Mouse (Mus musculus) stomach, embryonic 15.5 days (tissue): ENCODE data around the gene Dlx5. TPM values are rescaled to one million over a fixed set of nuclear protein-coding genes. Genes with fewer than 3 reads are reported as not detected.

Experiments
- ATAC-seq: fragments of 200-750 bp; cut with Nextera tagmentation; 2 replicates; pipeline ENCODE4 v1.8.0; 2017; ENCODE audit warnings: low read depth, moderate number of reproducible peaks, moderate TSS enrichment; ENCODE audit not compliant: insufficient read depth, low FRiP score
- H3K27ac ChIP-seq: fragments of 300-500 bp; sonication (generic); 2 replicates; pipeline ENCODE4 v1.5.1; 2015; ENCODE audit warnings: mild to moderate bottlenecking, inconsistent platforms
- H3K27me3 ChIP-seq: fragments of 300-500 bp; sonication (generic); replicated peaks from 2 replicates; pipeline ENCODE4 v1.6.1; 2015; ENCODE audit warnings: inconsistent platforms
- H3K36me3 ChIP-seq: fragments of 300-500 bp; sonication (generic); 2 replicates; pipeline ENCODE4 v1.6.1; 2015; ENCODE audit warnings: inconsistent platforms
- H3K4me1 ChIP-seq: fragments of 300-500 bp; sonication (generic); 2 replicates; pipeline ENCODE4 v1.6.1; 2015; ENCODE audit warnings: inconsistent platforms
- H3K4me2 ChIP-seq: fragments of 300-500 bp; sonication (generic); 2 replicates; pipeline ENCODE4 v1.6.1; 2015; ENCODE audit warnings: mild to moderate bottlenecking, inconsistent platforms
- H3K4me3 ChIP-seq: fragments of 300-500 bp; sonication (generic); replicated peaks from 2 replicates; pipeline ENCODE4 v1.5.1; 2015; ENCODE audit warnings: inconsistent platforms
- H3K9ac ChIP-seq: fragments of 300-500 bp; sonication (generic); 2 replicates; pipeline ENCODE4 v1.6.1; 2015; ENCODE audit warnings: inconsistent platforms
- H3K9me3 ChIP-seq: fragments of 300-500 bp; sonication (generic); 2 replicates; pipeline ENCODE4 v1.6.1; 2016; ENCODE audit warnings: inconsistent platforms
- WGBS: fragments of 180-500 bp; shearing (Covaris S2); methylation state at CpG from one replicate; pipeline ENCODE4 v1.1.7; 2015; 5-methylcytosine and 5-hydroxymethylcytosine counted together
- polyA plus RNA-seq: library from polyadenylated mRNA; unstranded; fragments of >200 nt; fragmentation: Nextera tagmentation; extraction: Ambion mirVana; gene quantifications from 2 replicates; pipeline ENCODE4 v1.2.1, GENCODE M21; 2015

The Dlx5 gene
- 3.4 and 3.6 TPM in 2 replicates for polyA plus RNA-seq

DNA sequence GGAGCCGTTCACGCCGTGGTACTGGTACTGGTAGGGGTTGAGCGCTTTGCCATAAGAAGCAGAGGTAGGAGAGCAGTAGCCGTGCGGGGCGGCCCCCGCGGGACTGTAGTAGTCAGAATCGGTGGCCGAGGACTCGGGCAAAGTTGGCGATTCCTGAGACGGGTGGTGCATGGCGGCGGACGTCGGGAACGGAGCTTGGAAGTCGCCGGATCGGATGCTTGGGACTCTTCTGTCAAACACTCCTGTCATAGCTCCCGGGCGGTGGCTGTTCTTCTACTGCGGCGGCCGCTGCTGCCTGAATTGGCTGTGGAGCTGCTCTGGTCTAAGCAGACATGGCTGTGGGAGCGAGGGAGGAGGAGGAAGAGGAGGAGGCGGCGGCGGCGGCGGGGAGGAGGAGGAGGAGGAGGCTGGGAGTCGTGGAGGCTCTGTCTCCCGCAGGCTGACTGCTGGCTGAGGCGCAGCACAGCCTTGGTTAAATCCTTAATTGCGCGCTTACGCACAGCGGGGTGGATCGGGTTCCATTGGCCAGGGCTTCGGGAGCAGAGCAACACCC, at the start of gene Dlx5:
Gene Dlx5 (minus strand): TSS at position 448 of the 553 bp plus-strand sequence.
- WGBS: 1% methylated on average over 34 of the region's 42 CpGs
- H3K9ac ChIP-seq: 0 out of 2 replicates have a peak within 1 kb of the TSS, but pooled peaks have one; percentile 12
- peak; percentile 84 for ATAC-seq
- no peaks in the 10 kb centered on the region for H3K36me3 ChIP-seq
- H3K27me3 ChIP-seq: peaks cover 74% of the 10 kb centered on the region
- peak within 1 kb of the TSS; percentile 43 for H3K4me3 ChIP-seq
- H3K27ac ChIP-seq: no peak within 1 kb of the TSS
- H3K9me3 ChIP-seq: no peaks in the 10 kb centered on the region
- peaks cover 14% of the 10 kb centered on the region for H3K4me1 ChIP-seq
- peak within 1 kb of the TSS; percentile 82 for H3K4me2 ChIP-seq

DNA sequence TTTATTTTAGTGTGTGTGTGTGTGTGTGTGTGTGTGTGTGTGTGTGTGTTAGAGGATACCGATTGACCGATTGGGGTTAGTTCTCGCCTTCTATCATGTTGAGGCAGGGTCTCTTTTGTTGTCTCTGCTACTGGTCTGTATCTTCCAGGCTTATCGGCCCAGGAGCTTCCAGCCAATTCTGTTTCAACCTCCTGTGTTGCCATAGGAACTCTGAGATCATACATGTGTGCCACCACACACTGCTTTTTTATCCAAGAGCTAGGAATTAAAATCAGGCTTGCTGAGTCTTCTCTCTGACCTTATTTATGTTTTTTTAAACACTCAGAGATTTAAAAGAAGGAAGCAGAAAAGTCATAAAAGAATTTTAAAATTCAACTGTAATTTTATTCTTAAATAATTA, 49.6 kb upstream of the Dlx5 start:
- 72% methylated on average over 4 of the region's 4 CpGs for WGBS
- Histone ChIP-seq H3K27ac (no peak overlapping the region), H3K9ac (no peak overlapping the region), H3K27me3 (no peaks in the 10 kb centered on the region), H3K9me3 (no peaks in the 10 kb centered on the region), H3K4me3 (no peak overlapping the region), H3K4me2 (no peak overlapping the region), H3K36me3 (no peaks in the 10 kb centered on the region), H3K4me1 (no peaks in the 10 kb centered on the region)
- ATAC-seq: no peak

DNA sequence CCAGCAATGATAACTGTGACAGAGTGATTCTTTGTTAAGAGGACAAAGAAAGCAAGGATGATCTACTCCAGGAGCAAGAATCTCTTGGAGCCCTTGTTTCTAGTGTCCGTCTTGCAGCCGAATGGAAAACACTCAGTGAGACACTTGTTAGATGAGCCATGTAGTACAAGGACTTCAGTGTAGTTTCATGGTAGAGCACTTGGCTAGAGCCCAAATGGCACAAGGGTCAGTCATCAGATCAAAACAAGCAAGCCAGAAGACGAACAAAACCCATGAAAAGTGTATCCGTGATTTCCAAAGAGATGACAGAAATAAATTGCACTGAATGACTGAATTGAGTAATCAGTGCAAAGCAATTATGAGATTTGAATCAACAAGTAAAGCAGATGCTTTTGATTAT, 48.9 kb upstream of the Dlx5 start:
- no peaks in the 10 kb centered on the region for H3K4me1 ChIP-seq
- H3K9me3 ChIP-seq: no peaks in the 10 kb centered on the region
- no peak overlapping the region for H3K9ac ChIP-seq
- no peak for ATAC-seq
- whole genome bisulfite sequencing: 76% methylated on average over 4 of the region's 4 CpGs
- H3K27me3 ChIP-seq: no peaks in the 10 kb centered on the region
- H3K4me2 ChIP-seq: no peak overlapping the region
- no peaks in the 10 kb centered on the region for H3K36me3 ChIP-seq
- H3K27ac ChIP-seq: no peak overlapping the region
- H3K4me3 ChIP-seq: no peak overlapping the region

DNA sequence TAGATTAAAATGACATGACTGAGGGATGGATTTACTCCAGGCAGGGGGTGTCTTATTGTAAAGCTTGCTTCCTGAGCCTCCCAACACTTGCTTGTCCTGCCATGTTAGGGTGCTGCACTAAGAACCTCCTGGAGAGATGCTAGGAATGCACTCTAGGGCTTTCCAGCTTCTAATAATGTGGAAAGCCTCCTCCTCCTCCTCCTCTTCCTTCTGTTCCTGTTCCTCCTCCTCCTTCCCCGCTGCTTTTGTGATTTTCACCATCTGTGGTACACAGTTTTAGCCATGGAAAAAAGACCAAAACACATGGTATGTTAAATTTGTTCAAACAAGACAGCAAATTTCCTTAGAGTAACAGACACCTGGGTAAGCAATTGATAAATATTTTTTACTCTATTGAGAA, 43.4 kb upstream of the Dlx5 start:
- no peak overlapping the region for H3K4me3 ChIP-seq
- no peak overlapping the region for H3K27ac ChIP-seq
- H3K27me3 ChIP-seq: no peaks in the 10 kb centered on the region
- ATAC-seq: no peak
- H3K36me3 ChIP-seq: no peaks in the 10 kb centered on the region
- H3K4me1 ChIP-seq: no peaks in the 10 kb centered on the region
- no peak overlapping the region for H3K9ac ChIP-seq
- no peak overlapping the region for H3K4me2 ChIP-seq
- 35% methylated on average over 1 of the region's 1 CpGs for WGBS
- no peaks in the 10 kb centered on the region for H3K9me3 ChIP-seq

DNA sequence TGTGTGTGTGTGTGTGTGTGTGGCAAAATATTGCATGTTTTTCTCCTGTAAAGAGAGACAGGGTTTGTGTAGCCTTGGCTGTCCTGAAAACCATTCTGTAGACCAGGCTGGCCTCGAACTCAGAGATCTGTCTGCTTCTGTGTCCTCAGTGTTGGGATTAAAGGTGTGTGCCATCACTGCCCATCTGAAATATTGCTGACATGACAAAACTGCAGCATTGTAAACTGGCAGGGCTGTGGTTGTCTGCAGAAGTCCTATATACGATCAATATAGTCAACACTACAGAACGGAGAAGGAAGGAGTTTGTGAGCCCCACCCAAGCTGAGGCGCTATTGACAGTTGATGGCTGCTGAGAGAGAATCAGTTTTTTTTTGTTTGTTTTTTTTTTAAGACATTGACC, 35.4 kb upstream of the Dlx5 start:
- Histone ChIP-seq H3K4me2 (no peak overlapping the region), H3K27me3 (no peaks in the 10 kb centered on the region), H3K4me3 (no peak overlapping the region), H3K4me1 (no peaks in the 10 kb centered on the region), H3K27ac (no peak overlapping the region), H3K36me3 (no peaks in the 10 kb centered on the region), H3K9me3 (no peaks in the 10 kb centered on the region), H3K9ac (no peak overlapping the region)
- no peak for ATAC-seq
- 87% methylated on average over 4 of the region's 4 CpGs for WGBS

DNA sequence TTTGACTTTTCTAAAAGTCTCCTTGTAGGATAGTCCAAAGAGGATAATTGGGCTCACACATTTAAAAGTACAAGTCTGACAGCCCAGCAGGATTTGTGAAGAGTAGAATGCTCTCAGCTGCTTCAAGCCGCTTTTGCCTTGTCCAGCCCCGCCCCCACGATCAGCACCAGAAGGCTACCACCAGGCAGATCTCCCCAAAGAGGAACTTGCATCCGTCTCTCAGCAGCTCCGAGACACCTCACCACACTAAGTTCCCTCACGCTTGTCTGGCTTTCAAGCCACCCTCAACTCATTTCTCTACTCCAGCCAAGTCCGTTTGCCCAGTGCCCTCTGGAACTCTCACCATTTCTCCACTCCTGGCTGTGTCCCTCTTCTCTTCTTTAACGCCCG, 33.6 kb upstream of the Dlx5 start:
- H3K27me3 ChIP-seq: no peaks in the 10 kb centered on the region
- H3K36me3 ChIP-seq: no peaks in the 10 kb centered on the region
- no peak overlapping the region for H3K27ac ChIP-seq
- no peaks in the 10 kb centered on the region for H3K9me3 ChIP-seq
- 51% methylated on average over 9 of the region's 9 CpGs for WGBS
- ATAC-seq: no peak
- no peak overlapping the region for H3K9ac ChIP-seq
- no peaks in the 10 kb centered on the region for H3K4me1 ChIP-seq
- no peak overlapping the region for H3K4me2 ChIP-seq
- no peak overlapping the region for H3K4me3 ChIP-seq

DNA sequence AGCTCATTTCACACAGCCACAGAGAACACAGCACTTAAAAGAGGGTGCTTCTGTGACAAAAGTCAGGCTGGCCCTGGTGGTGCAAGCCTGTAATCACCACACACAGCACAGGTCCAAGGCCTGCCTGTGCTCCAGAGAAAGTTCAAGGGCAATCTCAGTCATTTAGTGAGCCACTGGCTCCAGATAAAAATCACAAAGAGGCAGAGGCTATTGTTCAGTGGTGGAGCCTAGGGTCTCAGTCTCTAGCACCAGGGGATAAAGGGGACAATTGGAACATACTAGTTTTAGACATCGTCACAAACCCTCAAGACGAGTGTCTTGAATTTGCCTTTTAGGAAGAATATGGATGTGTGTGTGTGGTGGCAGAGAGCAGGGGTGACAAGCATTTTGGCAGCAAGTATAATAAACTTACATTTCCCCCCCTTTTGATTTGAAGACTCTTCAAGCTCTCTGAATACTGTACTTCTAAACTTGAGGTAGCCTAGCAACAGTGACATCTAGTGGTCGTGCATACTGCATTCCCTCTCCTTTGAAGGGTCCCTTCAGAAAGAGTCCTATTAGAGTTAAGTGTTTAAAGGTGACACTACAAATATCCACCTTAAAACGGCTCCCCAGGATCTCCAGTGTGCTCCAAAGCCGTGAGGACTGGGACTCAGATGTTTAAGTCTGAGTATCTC, 33.1 kb upstream of the Dlx5 start:
- Histone ChIP-seq H3K36me3 (no peaks in the 10 kb centered on the region), H3K4me3 (no peak overlapping the region), H3K9me3 (no peaks in the 10 kb centered on the region), H3K4me2 (no peak overlapping the region), H3K4me1 (no peaks in the 10 kb centered on the region), H3K27ac (no peak overlapping the region), H3K27me3 (no peaks in the 10 kb centered on the region), H3K9ac (no peak overlapping the region)
- WGBS: 36% methylated on average over 5 of the region's 5 CpGs
- no peak for ATAC-seq

DNA sequence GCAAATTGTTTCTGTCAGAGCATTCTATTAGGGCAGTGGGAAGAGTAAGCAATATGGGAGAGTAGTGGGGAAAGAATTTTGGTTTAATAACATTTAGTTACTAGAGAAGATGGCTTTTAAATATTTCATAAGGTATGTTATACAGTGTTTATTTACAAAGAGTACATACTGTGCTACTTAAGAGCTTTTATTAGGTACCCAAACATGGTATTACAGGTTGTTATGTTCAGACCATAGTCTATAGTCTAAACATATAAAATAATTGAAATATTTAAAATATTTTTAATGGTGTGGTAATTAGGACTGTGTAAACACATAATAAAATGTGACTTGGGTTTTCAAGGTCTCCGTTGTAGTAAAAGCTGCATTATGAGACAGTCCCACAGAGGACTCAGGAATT, 32.4 kb upstream of the Dlx5 start:
- H3K9me3 ChIP-seq: no peaks in the 10 kb centered on the region
- H3K4me2 ChIP-seq: no peak overlapping the region
- 67% methylated on average over 1 of the region's 1 CpGs for WGBS
- no peaks in the 10 kb centered on the region for H3K4me1 ChIP-seq
- H3K27me3 ChIP-seq: no peaks in the 10 kb centered on the region
- H3K36me3 ChIP-seq: no peaks in the 10 kb centered on the region
- no peak for ATAC-seq
- H3K9ac ChIP-seq: no peak overlapping the region
- H3K27ac ChIP-seq: no peak overlapping the region
- H3K4me3 ChIP-seq: no peak overlapping the region

DNA sequence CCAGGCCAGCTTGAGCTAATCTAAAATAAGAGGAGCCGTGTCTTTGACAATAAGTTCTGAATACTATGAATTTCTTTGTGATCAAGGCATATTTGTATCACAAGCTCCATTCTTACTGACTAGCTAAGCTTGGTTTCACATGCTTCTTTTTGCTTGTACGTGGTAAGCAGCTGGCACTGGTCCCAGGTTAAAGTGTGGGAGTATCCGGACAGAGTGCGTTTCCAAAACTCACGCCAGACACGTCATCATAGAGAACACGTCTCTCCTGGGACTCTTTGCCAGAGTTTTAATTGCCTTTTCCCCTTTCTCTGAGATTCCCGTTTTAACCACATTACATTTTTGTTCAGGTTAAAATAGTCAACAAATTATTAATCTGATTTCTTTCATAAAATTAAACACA, 27.7 kb upstream of the Dlx5 start:
- H3K9ac ChIP-seq: no peak overlapping the region
- 56% methylated on average over 8 of the region's 8 CpGs for WGBS
- no peak overlapping the region for H3K4me3 ChIP-seq
- H3K36me3 ChIP-seq: no peaks in the 10 kb centered on the region
- no peak overlapping the region for H3K27ac ChIP-seq
- H3K4me1 ChIP-seq: no peaks in the 10 kb centered on the region
- no peaks in the 10 kb centered on the region for H3K9me3 ChIP-seq
- no peaks in the 10 kb centered on the region for H3K27me3 ChIP-seq
- no peak overlapping the region for H3K4me2 ChIP-seq
- no peak for ATAC-seq

DNA sequence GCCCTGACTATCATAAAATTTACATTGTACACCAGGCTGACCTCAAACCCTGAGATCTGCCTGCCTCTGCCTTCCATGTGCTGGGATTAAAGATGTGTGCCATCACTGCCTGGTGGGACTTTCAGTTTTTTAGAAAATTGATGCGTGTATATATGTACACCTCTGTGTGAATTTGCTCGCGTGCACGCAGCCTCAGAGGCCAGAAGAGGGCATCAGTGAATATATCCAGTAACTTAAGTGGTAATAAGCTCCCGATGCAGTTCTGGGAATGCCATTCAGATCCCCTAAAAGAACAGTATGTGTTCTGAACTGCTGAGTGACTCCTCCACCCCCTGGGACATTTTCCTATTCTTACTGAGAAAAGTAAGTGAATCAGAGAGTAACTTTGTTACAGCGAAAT, 8.2 kb upstream of the Dlx5 start:
- no peaks in the 10 kb centered on the region for H3K4me1 ChIP-seq
- no peak overlapping the region for H3K4me3 ChIP-seq
- WGBS: 63% methylated on average over 6 of the region's 6 CpGs
- H3K9me3 ChIP-seq: no peaks in the 10 kb centered on the region
- H3K4me2 ChIP-seq: no peak overlapping the region
- no peaks in the 10 kb centered on the region for H3K36me3 ChIP-seq
- H3K9ac ChIP-seq: no peak overlapping the region
- H3K27ac ChIP-seq: no peak overlapping the region
- ATAC-seq: no peak
- H3K27me3 ChIP-seq: 0 out of 2 replicates have a peak, but pooled peaks cover 3% of the 10 kb centered on the region

DNA sequence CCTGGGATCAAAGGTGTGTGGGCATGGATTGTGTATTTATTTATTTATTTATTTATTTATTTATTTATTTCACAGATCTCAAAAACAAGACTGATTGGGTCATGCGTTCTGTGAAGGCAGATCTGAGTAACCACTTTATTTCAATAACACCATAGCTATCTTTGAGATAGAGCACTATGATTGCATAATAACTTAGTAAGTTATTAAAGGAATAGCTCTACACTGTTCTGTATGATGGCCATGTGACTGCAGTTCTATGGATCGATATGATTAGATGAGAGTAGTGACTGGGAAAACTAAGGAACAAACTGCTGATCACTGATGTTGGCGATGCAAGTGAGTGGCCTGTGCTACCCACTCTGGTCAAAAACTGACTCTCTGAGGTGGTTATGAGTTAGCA, 4.3 kb upstream of the Dlx5 start:
- 78% methylated on average over 3 of the region's 3 CpGs for WGBS
- Histone ChIP-seq H3K4me2 (no peak overlapping the region), H3K4me1 (peaks cover 7% of the 10 kb centered on the region), H3K36me3 (no peaks in the 10 kb centered on the region), H3K9me3 (no peaks in the 10 kb centered on the region), H3K4me3 (no peak overlapping the region), H3K27me3 (peaks cover 33% of the 10 kb centered on the region), H3K27ac (no peak overlapping the region), H3K9ac (no peak overlapping the region)
- ATAC-seq: no peak

DNA sequence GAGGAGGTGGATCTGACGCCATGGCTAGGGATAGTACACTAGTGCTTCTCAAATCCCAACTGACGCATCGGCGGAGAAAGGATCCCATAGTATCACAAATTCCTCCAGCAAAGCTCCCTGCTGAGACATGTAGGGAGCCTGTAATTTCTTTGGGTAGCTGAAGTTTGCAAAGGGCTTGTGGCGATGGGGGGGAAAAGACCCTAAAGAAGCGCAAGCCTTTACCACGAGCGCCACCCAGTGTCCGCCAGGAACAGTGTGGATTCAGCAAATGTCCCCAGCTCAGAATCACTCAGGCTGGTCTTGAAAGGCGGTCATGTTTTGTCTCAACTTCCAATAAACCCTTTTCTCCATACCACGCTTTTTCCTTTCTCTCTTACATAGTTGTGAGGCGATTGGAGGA, 3.0 kb upstream of the Dlx5 start:
- no peaks in the 10 kb centered on the region for H3K9me3 ChIP-seq
- no peaks in the 10 kb centered on the region for H3K36me3 ChIP-seq
- H3K9ac ChIP-seq: no peak overlapping the region
- no peak for ATAC-seq
- H3K4me1 ChIP-seq: peaks cover 11% of the 10 kb centered on the region
- H3K4me2 ChIP-seq: no peak overlapping the region
- H3K27ac ChIP-seq: no peak overlapping the region
- no peak overlapping the region for H3K4me3 ChIP-seq
- peaks cover 45% of the 10 kb centered on the region for H3K27me3 ChIP-seq
- WGBS: 6% methylated on average over 12 of the region's 12 CpGs
